Mouse (Mus musculus): ENCODE data around the gene Btbd35f27. TPM values are rescaled to one million over a fixed set of nuclear protein-coding genes. Genes with fewer than 3 reads are reported as not detected.
"Not testable (repeated sequence)": the region's sequence is repeated elsewhere in the genome, so short reads cannot be mapped to it uniquely, and the experiment has no call there.

The Btbd35f27 gene
- not detected in 2 replicates for polyA plus RNA-seq (2015; fragmentation: Nextera tagmentation; extraction: Ambion mirVana)

GRCm38 (mm10) chrX:4951835-4952234 lies at the start of gene Btbd35f27:
Btbd35f27 (plus strand) TSS chrX:4952135.
- not testable (repeated sequence) for H3K36me3 ChIP-seq; H3K4me2 ChIP-seq (replicated peaks); H3K9ac ChIP-seq; H3K27ac ChIP-seq; ATAC-seq; H3K27me3 ChIP-seq (replicated peaks); H3K4me3 ChIP-seq (replicated peaks); H3K9me3 ChIP-seq; H3K4me1 ChIP-seq (replicated peaks)
- WGBS = 93% methylated on average over 2 of the region's 3 CpGs

Other genes with a start within 250 kb of the Btbd35f27 start
- gene Btbd35f4, start 151.6 kb upstream of the Btbd35f27 start, polyA plus RNA-seq (2015; fragmentation: Nextera tagmentation; extraction: Ambion mirVana) = not detected in 2 replicates